Mouse (Mus musculus) midbrain, embryonic 10.5 days (tissue): ENCODE results near the gene Tas2r125. TPM values are rescaled to one million over a fixed set of nuclear protein-coding genes. Genes with fewer than 3 reads are reported as not detected.
"Not testable (repeated sequence)": the region's sequence is repeated elsewhere in the genome, so short reads cannot be mapped to it uniquely, and the experiment has no call there.

Source experiments
- DNase-seq: peaks from one replicate; pipeline ENCODE4 v3.0.0-alpha.2; 2017; ENCODE audit warnings: low spot score
- H3K27ac ChIP-seq: fragments of 300-500 bp; sonication (generic); replicated peaks from 2 replicates; pipeline ENCODE4 v1.5.1; 2016; ENCODE audit warnings: mild to moderate bottlenecking
- H3K27me3 ChIP-seq: fragments of 300-500 bp; sonication (generic); 2 replicates; pipeline ENCODE4 v1.6.1; 2016; ENCODE audit warnings: low read depth, mild to moderate bottlenecking; ENCODE audit not compliant: poor library complexity, severe bottlenecking
- H3K36me3 ChIP-seq: fragments of 300-500 bp; sonication (generic); 2 replicates; pipeline ENCODE4 v1.6.1; 2016; ENCODE audit warnings: mild to moderate bottlenecking, moderate library complexity
- H3K4me1 ChIP-seq: fragments of 300-500 bp; sonication (generic); 2 replicates; pipeline ENCODE4 v1.6.1; 2016
- H3K4me3 ChIP-seq: fragments of 300-500 bp; sonication (generic); 2 replicates; pipeline ENCODE4 v1.5.1; 2016; ENCODE audit warnings: mild to moderate bottlenecking, moderate library complexity
- H3K9me3 ChIP-seq: fragments of 300-500 bp; sonication (generic); replicated peaks from 2 replicates; pipeline ENCODE4 v1.6.1; 2016; ENCODE audit warnings: mild to moderate bottlenecking
- WGBS: fragments of 180-500 bp; shearing (Covaris S2); methylation state at CpG from one replicate; pipeline ENCODE4 v1.1.7; 2016; 5-methylcytosine and 5-hydroxymethylcytosine counted together
- polyA plus RNA-seq: library from polyadenylated mRNA; unstranded; fragments of >200 nt; fragmentation: Nextera tagmentation; extraction: Ambion mirVana; gene quantifications from 2 replicates; pipeline ENCODE4 v1.2.1, GENCODE M21; 2016

Tas2r125 gene
- not detected in 2 replicates for polyA plus RNA-seq

GRCm38 (mm10) chr6:132909351-132909750, at the start of gene Tas2r125:
Gene Tas2r125, plus strand, starts transcription at chr6:132909651.
- Histone ChIP-seq H3K4me1 (no peaks in the 10 kb centered on the region), H3K4me3 (no peak within 1 kb of the TSS), H3K27me3 (no peaks in the 10 kb centered on the region), H3K36me3 (no peaks in the 10 kb centered on the region), H3K9me3 (no peaks in the 10 kb centered on the region), H3K27ac (no peak within 1 kb of the TSS)
- 84% methylated on average over 3 of the region's 3 CpGs for WGBS
- no peak for DNase-seq

GRCm38 (mm10) chr6:132867708-132868107, 41.7 kb upstream of the Tas2r125 start, which contains the start of gene Tas2r110:
Gene Tas2r110, plus strand, starts transcription at chr6:132868008.
- no peak within 1 kb of the TSS for H3K27ac ChIP-seq
- H3K27me3 ChIP-seq = no peaks in the 10 kb centered on the region
- no peaks in the 10 kb centered on the region for H3K4me1 ChIP-seq
- H3K4me3 ChIP-seq = no peak within 1 kb of the TSS
- no peak for DNase-seq
- no peaks in the 10 kb centered on the region for H3K36me3 ChIP-seq
- H3K9me3 ChIP-seq = no peaks in the 10 kb centered on the region

- WGBS = 82% methylated on average over 1 of the region's 1 CpGs
- no peaks in the 10 kb centered on the region for H3K27me3 ChIP-seq
- H3K27ac ChIP-seq = no peak within 1 kb of the TSS
- H3K36me3 ChIP-seq = no peaks in the 10 kb centered on the region
- no peak within 1 kb of the TSS for H3K4me3 ChIP-seq
- no peak for DNase-seq
- no peaks in the 10 kb centered on the region for H3K9me3 ChIP-seq
- no peaks in the 10 kb centered on the region for H3K4me1 ChIP-seq
Observed at GRCm38 (mm10) chr6:132892711-132893110, 16.7 kb upstream of the Tas2r125 start, which contains the start of gene Tas2r113. Gene Tas2r113, plus strand, starts transcription at chr6:132893011.

- H3K27me3 ChIP-seq, H3K36me3 ChIP-seq, H3K4me3 ChIP-seq, H3K4me1 ChIP-seq, H3K9me3 ChIP-seq, DNase-seq, H3K27ac ChIP-seq: not testable (repeated sequence)
Observed at GRCm38 (mm10) chr6:132941376-132941775, 31.9 kb downstream of the Tas2r125 start.

- 88% methylated on average over 2 of the region's 2 CpGs for WGBS
- H3K27ac ChIP-seq = no peak within 1 kb of the TSS
- H3K4me1 ChIP-seq = no peaks in the 10 kb centered on the region
- no peaks in the 10 kb centered on the region for H3K9me3 ChIP-seq
- H3K36me3 ChIP-seq = no peaks in the 10 kb centered on the region
- H3K4me3 ChIP-seq = no peak within 1 kb of the TSS
- H3K27me3 ChIP-seq = no peaks in the 10 kb centered on the region
- no peak for DNase-seq
Observed at GRCm38 (mm10) chr6:132950802-132951201, 41.4 kb downstream of the Tas2r125 start, which contains the start of gene Tas2r129. Gene Tas2r129, plus strand, starts transcription at chr6:132951102.

- DNase-seq = no peak
- Histone ChIP-seq H3K9me3 (no peaks in the 10 kb centered on the region), H3K4me3 (no peak within 1 kb of the TSS), H3K36me3 (no peaks in the 10 kb centered on the region), H3K4me1 (no peaks in the 10 kb centered on the region), H3K27ac (no peak within 1 kb of the TSS), H3K27me3 (no peaks in the 10 kb centered on the region)
- WGBS = 76% methylated on average over 1 of the region's 1 CpGs
Observed at GRCm38 (mm10) chr6:132957819-132958218, 48.4 kb downstream of the Tas2r125 start, which contains the start of gene Tas2r131. Gene Tas2r131, minus strand, starts transcription at chr6:132957919.

Other genes starting within 250 kb of the Tas2r125 start
- gene Tas2r121, start 208.6 kb upstream of the Tas2r125 start, polyA plus RNA-seq = not detected in 2 replicates
- gene Tas2r122, start 197.7 kb upstream of the Tas2r125 start, polyA plus RNA-seq = not detected in 2 replicates
- not detected in 2 replicates for gene Tas2r115, start 171.6 kb upstream of the Tas2r125 start, polyA plus RNA-seq
- gene Tas2r124, start 154.9 kb upstream of the Tas2r125 start, polyA plus RNA-seq = not detected in 2 replicates
- not detected in 2 replicates for gene Tas2r102, start 147.5 kb upstream of the Tas2r125 start, polyA plus RNA-seq
- gene Tas2r136, start 131.5 kb upstream of the Tas2r125 start, polyA plus RNA-seq = not detected in 2 replicates
- not detected in 2 replicates for gene Tas2r117, start 106.8 kb upstream of the Tas2r125 start, polyA plus RNA-seq
- gene Tas2r123, start 62.5 kb upstream of the Tas2r125 start, polyA plus RNA-seq = not detected in 2 replicates
- gene Tas2r116, start 54.2 kb upstream of the Tas2r125 start, polyA plus RNA-seq = not detected in 2 replicates
- gene Tas2r110, start 41.6 kb upstream of the Tas2r125 start, polyA plus RNA-seq = not detected in 2 replicates
- gene Tas2r113, start 16.6 kb upstream of the Tas2r125 start, polyA plus RNA-seq = not detected in 2 replicates
- gene Tas2r129, start 41.5 kb downstream of the Tas2r125 start, polyA plus RNA-seq = not detected in 2 replicates
- gene Tas2r131, start 48.3 kb downstream of the Tas2r125 start, polyA plus RNA-seq = not detected in 2 replicates
- gene Tas2r109, start 71.3 kb downstream of the Tas2r125 start, polyA plus RNA-seq = not detected in 2 replicates
- gene Tas2r103, start 127.5 kb downstream of the Tas2r125 start, polyA plus RNA-seq = not detected in 2 replicates
- not detected in 2 replicates for gene Tas2r140, start 146.2 kb downstream of the Tas2r125 start, polyA plus RNA-seq
- 71.8 and 84.5 TPM in 2 replicates for gene Smim10l1, start 195.3 kb downstream of the Tas2r125 start, polyA plus RNA-seq